Mouse (Mus musculus): ENCODE measurements around the gene Paox.

DNA sequence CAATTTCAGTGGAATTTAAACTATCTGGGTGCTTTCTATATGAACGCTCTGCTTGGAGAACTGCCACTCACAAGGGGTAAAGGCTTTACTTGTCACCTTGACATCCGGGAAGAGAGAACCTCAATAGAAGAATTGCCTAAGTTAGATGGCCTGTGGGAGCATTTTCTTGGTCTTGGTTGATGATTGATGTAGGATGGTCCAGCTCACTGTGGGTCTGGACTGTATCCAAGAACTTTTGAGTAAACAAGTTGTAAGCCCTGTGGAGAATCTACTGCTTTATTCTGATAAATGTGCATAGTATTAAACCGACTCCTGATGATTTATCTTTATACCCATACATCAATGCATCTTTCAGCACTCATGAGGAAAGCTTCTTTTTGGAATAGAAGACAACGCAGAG is 53.8 kb downstream of the Paox start:
- TF ChIP-seq GATA1 (IDR thresholded peaks at IDR 0.05; ENCODE audit: low read length) (no peak), TAL1 (IDR thresholded peaks at IDR 0.05; ENCODE audit: low read length) (no peak)

Data from erythroblast, embryonic 14.5 days (primary cell).